Mouse (Mus musculus): Measurements from ENCODE around the gene Mdc1.

Gene Mdc1

DNA sequence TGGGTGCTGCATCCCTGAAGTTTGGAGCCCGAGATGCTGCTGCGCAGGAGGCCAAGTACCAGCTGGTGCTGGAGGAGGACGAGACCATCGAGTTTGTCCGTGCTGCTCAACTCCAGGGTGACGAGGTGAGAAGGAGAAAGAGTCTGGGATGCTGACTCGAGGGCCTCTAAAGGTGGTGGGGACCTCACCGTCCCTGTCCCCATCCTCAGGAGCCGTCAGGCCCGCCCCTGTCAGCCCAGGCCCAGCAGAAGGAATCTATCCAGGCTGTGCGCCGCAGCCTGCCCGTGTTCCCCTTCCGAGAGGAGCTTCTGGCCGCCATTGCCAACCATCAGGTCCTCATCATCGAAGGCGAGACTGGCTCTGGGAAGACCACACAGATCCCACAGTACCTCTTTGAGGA, 41.6 kb downstream of the Mdc1 start:
- no peak for DNase-seq (ENCODE audit: low spot score in 2 of 2)

GRCm38 (mm10) chr17:35883777-35884176, 42.5 kb downstream of the Mdc1 start:
- DNase-seq (ENCODE audit: low spot score in 2 of 2), result no peak

DNA sequence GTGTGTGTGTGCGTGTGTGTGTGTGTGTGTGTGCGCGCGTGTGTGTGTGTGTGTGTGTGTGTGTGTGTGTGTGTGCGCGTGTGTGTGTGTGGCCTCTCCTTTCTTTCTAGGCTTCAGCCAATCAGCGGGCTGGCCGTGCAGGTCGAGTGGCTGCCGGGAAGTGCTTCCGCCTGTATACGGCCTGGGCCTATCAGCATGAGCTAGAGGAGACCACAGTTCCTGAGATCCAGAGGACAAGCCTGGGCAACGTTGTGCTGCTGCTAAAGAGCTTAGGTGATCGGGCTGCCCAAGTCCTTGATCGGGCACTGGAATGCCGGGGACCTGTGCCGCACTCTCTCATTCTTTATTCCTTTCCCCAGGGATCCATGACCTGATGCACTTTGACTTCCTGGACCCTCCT, 46.4 kb downstream of the Mdc1 start:
- DNase-seq (ENCODE audit: low spot score in 2 of 2), result no peak

- peak; percentile 87 to 91 for DNase-seq (ENCODE audit: low spot score in 2 of 2)
Observed at GRCm38 (mm10) chr17:35896781-35897643, 55.7 kb downstream of the Mdc1 start, which contains the start of gene 2310061I04Rik. Gene 2310061I04Rik, minus strand, starts transcription at chr17:35897431.

DNA sequence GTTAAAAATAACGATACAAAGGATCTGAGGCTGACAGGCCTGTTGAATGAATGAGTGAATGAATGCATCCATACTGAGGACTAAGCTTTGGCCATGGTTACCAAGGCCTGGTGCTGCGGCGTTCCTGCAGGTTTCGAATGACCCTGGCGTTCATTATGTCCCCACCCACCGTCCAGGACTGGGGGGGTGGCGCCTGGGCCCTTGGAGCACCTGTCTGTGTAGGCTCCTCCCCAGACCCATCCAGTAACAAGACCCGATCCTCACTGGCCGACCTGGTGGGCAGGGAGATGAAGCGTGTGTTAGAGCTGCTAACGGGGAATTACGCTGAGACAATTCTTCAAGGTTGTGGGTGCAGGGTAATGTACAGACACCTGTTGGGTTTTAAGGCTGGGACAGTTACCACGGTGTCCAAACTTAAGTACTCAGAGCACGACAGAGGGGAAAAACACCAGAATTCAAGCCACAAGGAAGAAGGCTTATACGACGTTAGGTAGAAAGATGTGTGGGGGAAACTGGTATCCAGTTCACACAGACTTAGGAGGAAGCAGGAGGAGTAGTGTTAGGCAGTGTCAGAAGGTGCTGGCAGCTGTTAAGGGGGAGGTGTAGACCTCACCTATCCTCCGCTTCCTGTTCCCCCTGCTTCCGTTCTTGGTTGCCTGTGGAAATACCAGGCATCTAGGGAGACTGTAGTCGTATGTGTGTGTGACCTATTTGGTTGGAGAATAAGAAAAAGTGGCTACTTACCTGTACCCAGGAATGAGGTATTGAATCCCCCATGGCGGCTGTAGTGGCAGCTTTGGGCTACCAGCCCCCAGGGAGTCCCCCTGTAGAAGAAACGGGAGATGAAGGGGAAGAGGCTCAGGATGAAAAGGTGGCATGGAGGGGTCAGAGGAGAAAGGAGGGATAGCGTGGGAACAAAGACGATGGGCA, 56.6 kb downstream of the Mdc1 start:
- DNase-seq (ENCODE audit: low spot score in 2 of 2), result no peak

GRCm38 (mm10) chr17:35900636-35901035, 59.3 kb downstream of the Mdc1 start:
- DNase-seq (ENCODE audit: low spot score in 2 of 2), result no peak

DNA sequence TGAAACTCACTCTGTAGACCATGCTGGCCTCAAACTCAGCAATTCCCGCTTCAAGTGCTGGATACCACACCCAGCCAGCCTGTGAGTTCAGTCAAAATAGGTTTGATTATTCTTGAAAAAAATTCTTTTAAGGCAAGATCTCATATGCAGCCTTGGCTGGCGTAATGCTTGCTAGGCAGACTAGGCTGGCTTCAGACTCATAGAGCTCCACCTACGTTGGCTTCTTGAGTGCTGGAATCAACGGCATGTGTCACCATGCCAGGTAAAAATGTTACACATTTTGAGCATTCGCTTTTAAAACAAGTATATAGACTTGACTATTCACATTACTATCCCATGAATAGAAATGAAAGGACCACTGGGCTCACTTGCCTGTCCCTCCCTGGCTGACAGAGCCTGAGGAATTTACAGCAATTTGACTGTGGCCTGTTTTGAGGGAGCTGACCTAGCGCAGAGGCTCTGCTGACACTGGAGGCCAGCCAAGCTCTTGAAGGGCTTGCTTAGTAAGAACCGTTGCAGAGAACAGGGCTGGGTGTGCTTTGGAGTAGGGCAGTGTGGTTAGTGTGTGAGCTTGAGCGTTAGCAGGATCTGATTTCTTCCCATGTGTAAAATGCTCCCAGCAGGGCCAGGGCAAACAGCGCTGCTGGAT, 62.2 kb downstream of the Mdc1 start:
- no peak for DNase-seq (ENCODE audit: low spot score in 2 of 2)

DNA sequence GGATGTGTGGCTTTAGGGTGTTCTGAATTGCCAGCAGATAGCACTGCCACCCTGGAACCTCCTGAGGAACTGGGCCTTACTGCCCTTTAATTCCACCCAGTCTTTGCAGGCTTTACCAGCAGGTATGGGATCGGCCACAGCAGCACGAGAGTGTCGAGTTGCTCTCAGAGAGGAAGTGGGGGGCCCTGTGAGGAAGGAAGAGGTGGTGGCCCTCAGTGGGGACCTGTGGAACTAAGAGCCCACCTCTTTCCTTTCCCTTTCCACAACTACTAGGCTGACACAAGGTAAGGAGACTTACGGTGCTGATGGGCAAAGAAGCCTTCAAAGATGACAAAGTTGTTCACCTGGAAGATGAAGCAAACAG, 62.7 kb downstream of the Mdc1 start:
- no peak for DNase-seq (ENCODE audit: low spot score in 2 of 2)

DNA sequence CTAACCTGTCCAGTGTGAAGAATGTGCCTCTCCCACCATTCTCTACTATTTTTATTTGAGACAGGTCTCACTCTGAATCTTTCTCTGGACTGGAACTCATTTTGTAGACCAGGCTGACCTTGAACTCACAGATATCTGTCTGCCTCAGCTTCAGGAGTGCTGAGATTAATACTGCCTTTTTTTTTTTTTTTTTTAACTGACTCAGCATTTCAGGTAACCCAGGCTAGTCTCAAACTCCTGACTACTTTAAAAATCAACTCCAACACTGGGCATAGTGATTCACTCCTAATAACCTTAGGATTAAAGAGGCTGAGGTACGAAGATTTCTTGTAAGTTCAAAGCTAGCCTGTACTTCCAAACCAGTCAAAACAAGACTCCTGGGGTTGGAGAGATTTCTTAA, 64.3 kb downstream of the Mdc1 start:
- no peak for DNase-seq (ENCODE audit: low spot score in 2 of 2)

DNA sequence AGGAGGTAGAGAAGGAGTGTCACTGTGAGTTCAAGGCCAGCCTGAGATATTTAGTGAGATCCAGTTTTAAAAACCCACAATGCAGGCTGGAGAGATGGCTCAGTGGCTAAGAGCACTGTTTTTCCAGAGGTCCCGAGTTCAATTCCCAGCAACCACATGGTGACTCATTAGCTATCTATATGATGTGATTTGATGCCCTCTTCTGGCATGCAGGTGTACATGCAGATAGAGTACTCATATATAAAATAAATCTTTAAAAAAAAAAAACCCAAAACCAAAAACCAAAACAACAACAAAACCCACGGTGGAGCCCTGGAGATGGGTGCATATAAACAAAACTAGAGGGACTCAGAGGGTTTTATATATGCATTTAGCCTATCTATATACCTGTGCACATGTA, 66.3 kb downstream of the Mdc1 start:
- DNase-seq (ENCODE audit: low spot score in 2 of 2), result no peak

Measured in natural killer cell, adult 2 months (primary cell).